Mouse (Mus musculus) lung, postnatal 0 days (tissue): ENCODE results near the gene Tm7sf2.

Experiments used
- CTCF ChIP-seq: IDR thresholded peaks from 2 replicates; pipeline ENCODE4 v1.5.1; 2016; ENCODE audit warnings: antibody characterized with exemption, mild to moderate bottlenecking
- EP300 ChIP-seq: IDR thresholded peaks from 2 replicates; pipeline ENCODE4 v1.6.1; 2016; ENCODE audit warnings: antibody characterized with exemption, mild to moderate bottlenecking, control low read depth

DNA sequence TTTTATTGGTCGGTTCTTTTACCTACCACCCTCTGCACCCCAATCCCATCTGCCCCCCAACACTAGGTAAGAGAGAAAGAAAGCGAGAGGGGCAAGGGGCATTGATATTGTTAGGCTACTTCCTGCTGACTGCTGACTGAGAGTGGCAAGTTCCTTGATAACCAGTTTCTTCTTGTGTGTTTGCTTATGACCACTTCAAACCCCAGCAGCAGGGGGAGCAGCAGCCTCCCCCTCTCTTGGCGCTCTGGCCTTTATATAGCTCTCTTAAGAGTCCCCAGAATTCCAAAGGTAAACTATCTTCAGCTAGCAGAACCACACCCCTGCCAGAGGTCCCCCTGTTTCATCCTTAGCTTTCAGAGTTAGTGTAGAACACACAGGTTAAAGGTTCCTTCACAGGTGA is 47.9 kb downstream of the Tm7sf2 start:
- TF ChIP-seq CTCF (peak; percentile 39), EP300 (no peak)
